9 mouse cellular contexts compared by ENCODE assay signal in genomic region chr1:133100980-133101798, GRCm38 (mm10). TPM values are rescaled to one million over a fixed set of nuclear protein-coding genes. Genes with fewer than 3 reads are reported as not detected.
DNase-seq lines count a peak whose midpoint lies in the region; ATAC-seq and TF ChIP-seq lines count a peak whose summit lies in the region.
"Had no signal": no experiment of that assay in that cellular context is flagged by ENCODE, and none has a peak within 500 bp of the region (broad histone marks: within the 10 kb centered on the region; RNA-seq: fewer than 3 reads in every experiment).

No protein-coding gene starts in this region.

- no peaks in the 10 kb centered on the region for H3K4me1 ChIP-seq in ES-Bruce4 (ENCODE audit: control insufficient read depth, insufficient read depth, low read length)
- H3K4me1 ChIP-seq in bone marrow macrophage, adult 2 months (ENCODE audit: control insufficient read depth, insufficient read depth, low read length), result no peaks in the 10 kb centered on the region
- H3K4me1 ChIP-seq in lung, embryonic 14.5 days (ENCODE audit: insufficient read depth), result no peaks in the 10 kb centered on the region

- peak; percentile 74 to 84 for DNase-seq in heart, postnatal 10 days
- peak; percentile 59 to 86 for DNase-seq in layer of hippocampus, adult 18-20 months (ENCODE audit: low spot score in 2 of 2)
- DNase-seq in lung, embryonic 14.5 days, result peak; percentile 87
- peak; percentile 79 to 91 for DNase-seq in right cerebral cortex, adult 2 months (ENCODE audit: low spot score in 2 of 2)
- DNase-seq in urinary bladder, postnatal 14 days (ENCODE audit: low spot score), result peak; percentile 79

- intact Hi-C loops in heart, postnatal 10 days (cut with DNase I), result loop anchor here (1.0 kb wide), 2 partner anchors 12 to 62 kb away; no protein-coding TSS in a partner anchor

- peak; percentile 84 for TF ChIP-seq CTCF in ES-Bruce4 (IDR thresholded peaks at IDR 0.05; ENCODE audit: low read depth, low read length)
- TF ChIP-seq CTCF in bone marrow macrophage, adult 2 months (IDR thresholded peaks at IDR 0.05; ENCODE audit: low read depth, low read length), result peak; percentile 88
- TF ChIP-seq CTCF in lung, embryonic 14.5 days (IDR thresholded peaks at IDR 0.05; ENCODE audit: low read depth), result peak; percentile 90

- ATAC-seq in erythroid progenitor cell, adult 5-6 weeks (replicated peaks; ENCODE audit: low FRiP score, poor library complexity, severe bottlenecking), result peak; percentile 74
- peak; percentile 35; the same call in 1 of the 2 replicates for ATAC-seq in lung, embryonic 14.5 days (ENCODE audit: insufficient read depth)

- H3K27me3 ChIP-seq in ES-Bruce4 (ENCODE audit: control insufficient read depth, insufficient read depth, low read length, poor library complexity, severe bottlenecking), result no peaks in the 10 kb centered on the region
- H3K27me3 ChIP-seq in lung, embryonic 14.5 days (ENCODE audit: insufficient read depth, low read length), result no peaks in the 10 kb centered on the region

- WGBS in lung, embryonic 14.5 days, result 35% methylated on average over 17 of the region's 17 CpGs

- peak overlapping the region; percentile 2; the same call in 1 of the 2 replicates for H3K9ac ChIP-seq in ES-Bruce4 (ENCODE audit: low read depth, poor library complexity, severe bottlenecking)
- H3K9ac ChIP-seq in lung, embryonic 14.5 days, result no peak overlapping the region

- no peak overlapping the region for H3K27ac ChIP-seq in ES-Bruce4 (ENCODE audit: insufficient read depth, low read length)
- no peak overlapping the region for H3K27ac ChIP-seq in bone marrow macrophage, adult 2 months (ENCODE audit: insufficient read depth, low read depth, low read length)
- no peak overlapping the region for H3K27ac ChIP-seq in lung, embryonic 14.5 days (ENCODE audit: low read depth)
- H3K27ac ChIP-seq: macrophage had no signal

- TF ChIP-seq EP300 in ES-Bruce4 (IDR thresholded peaks at IDR 0.05; ENCODE audit: insufficient read depth, low read depth, low read length), result no peak

- TF ChIP-seq POLR2A in ES-Bruce4 (IDR thresholded peaks at IDR 0.05; ENCODE audit: insufficient read depth, low read length), result no peak
- no peak for TF ChIP-seq POLR2A in bone marrow macrophage, adult 2 months (IDR thresholded peaks at IDR 0.05; ENCODE audit: borderline replicate concordance, low read depth, low read length)

- no peak overlapping the region for H3K4me2 ChIP-seq in lung, embryonic 14.5 days

- H3K9me3 ChIP-seq in ES-Bruce4 (replicated peaks; ENCODE audit: control insufficient read depth, insufficient read depth, low read length, poor library complexity, severe bottlenecking), result no peaks in the 10 kb centered on the region
- no peaks in the 10 kb centered on the region for H3K9me3 ChIP-seq in lung, embryonic 14.5 days (ENCODE audit: low read depth, low read length)

- H3K4me3 ChIP-seq in ES-Bruce4 (ENCODE audit: low read depth, low read length), result peak overlapping the region; percentile 33
- no peak overlapping the region for H3K4me3 ChIP-seq in bone marrow macrophage, adult 2 months (ENCODE audit: insufficient read depth, low read length)
- no peak overlapping the region for H3K4me3 ChIP-seq in lung, embryonic 14.5 days (ENCODE audit: low read depth, low read length)

- H3K36me3 ChIP-seq in ES-Bruce4 (ENCODE audit: control insufficient read depth, insufficient read depth, low read length, poor library complexity, severe bottlenecking), result no peaks in the 10 kb centered on the region
- peaks cover 21% of the 10 kb centered on the region; the same call in 1 of the 2 replicates for H3K36me3 ChIP-seq in lung, embryonic 14.5 days (ENCODE audit: insufficient read depth)

RNA-seq across cellular contexts. Expression of gene Ppp1r15b, which starts 29.8 kb away (rescaled TPM):
- 59.9 and 68.9 TPM in 2 replicates for polyA plus RNA-seq in ES-Bruce4 (2011; ENCODE audit: insufficient read depth, insufficient read length, low read depth, missing spikeins)
- polyA plus RNA-seq in bone marrow macrophage, adult 2 months (2012; ENCODE audit: insufficient read depth, insufficient read length, missing spikeins), result 36.1 and 37.4 TPM in 2 replicates
- 131 and 152 TPM in 2 replicates for total RNA-seq in erythroid progenitor cell, adult 5-6 weeks (2015; ENCODE audit: low replicate concordance)
- total RNA-seq in erythroid progenitor cell, adult 5-6 weeks (2017; ENCODE audit: low replicate concordance), result 227 and 245 TPM in 2 replicates
- 10 to 100 TPM; 38.2 to 42.1 TPM for total RNA-seq in heart, postnatal 10 days (2021)
- total RNA-seq in layer of hippocampus, adult 18-20 months (2021), result 10 to 100 TPM; 43.7 to 44.2 TPM
- 51.4 and 54.3 TPM in 2 replicates for polyA plus RNA-seq in lung, embryonic 14.5 days (2014; fragmentation: Nextera tagmentation; extraction: Ambion mirVana)

RNA-seq across cellular contexts. Expression of gene Pik3c2b, which starts 55.7 kb away (rescaled TPM):
- 6.0 and 6.4 TPM in 2 replicates for polyA plus RNA-seq in ES-Bruce4 (2011; ENCODE audit: insufficient read depth, insufficient read length, low read depth, missing spikeins)
- polyA plus RNA-seq in bone marrow macrophage, adult 2 months (2012; ENCODE audit: insufficient read depth, insufficient read length, missing spikeins), result 0.07 TPM in 1 of 2 replicates, not detected in the other
- total RNA-seq in erythroid progenitor cell, adult 5-6 weeks (2015; ENCODE audit: low replicate concordance), result 2.9 and 3.2 TPM in 2 replicates
- total RNA-seq in erythroid progenitor cell, adult 5-6 weeks (2017; ENCODE audit: low replicate concordance), result 0.23 and 0.90 TPM in 2 replicates
- total RNA-seq in heart, postnatal 10 days (2021), result 10 to 100 TPM; 26.1 to 36.5 TPM
- 10 to 100 TPM; 14.5 to 15.0 TPM for total RNA-seq in layer of hippocampus, adult 18-20 months (2021)
- polyA plus RNA-seq in lung, embryonic 14.5 days (2014; fragmentation: Nextera tagmentation; extraction: Ambion mirVana), result 7.1 TPM in 2 replicates
